Mouse (Mus musculus) liver, embryonic 14.5 days (tissue): ENCODE measurements around the gene Lhfpl5.

Source experiments
- CTCF ChIP-seq: IDR thresholded peaks from 2 replicates; pipeline ENCODE4 v1.5.1; 2016; ENCODE audit warnings: antibody characterized with exemption, low read depth, control low read depth
- EP300 ChIP-seq: IDR thresholded peaks from 2 replicates; pipeline ENCODE4 v1.6.1; 2016; ENCODE audit warnings: antibody characterized with exemption, low read depth

DNA sequence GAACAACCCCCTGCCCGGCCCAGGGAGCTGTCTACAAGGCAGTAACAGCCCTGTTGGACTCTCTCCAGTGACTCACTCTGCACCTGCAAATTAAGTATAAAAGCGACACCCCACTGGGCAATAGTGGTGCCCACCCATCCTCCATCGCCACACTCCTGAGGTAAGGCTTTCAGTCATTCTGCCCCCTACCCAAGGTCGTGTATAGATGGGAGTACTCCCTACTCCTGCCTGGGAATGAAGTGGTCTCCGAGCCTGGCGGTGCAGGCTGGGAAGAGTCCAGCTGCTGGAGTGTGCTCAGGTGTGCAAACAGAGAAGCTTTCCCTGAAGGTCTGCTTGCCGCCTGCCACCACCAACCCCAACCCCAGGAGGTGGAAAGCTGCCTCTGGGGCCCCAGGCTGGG, 13.8 kb upstream of the Lhfpl5 start:
- TF ChIP-seq EP300 (no peak), CTCF (no peak)
